Mouse (Mus musculus) spleen, adult 2 months (tissue): ENCODE data around the gene Exoc6b.

Source experiments
- CTCF ChIP-seq: fragments of 200-500 bp; IDR thresholded peaks from 2 replicates; pipeline ENCODE4 v1.5.1; 2011; ENCODE audit warnings: mild to moderate bottlenecking, inconsistent platforms; ENCODE audit not compliant: insufficient read depth, insufficient read length, insufficient replicate concordance; ENCODE audit errors: extremely low read depth
- POLR2A ChIP-seq: fragments of 200-500 bp; IDR thresholded peaks from 2 replicates; pipeline ENCODE4 v1.6.1; 2011; ENCODE audit warnings: low read depth, low read length, inconsistent platforms

DNA sequence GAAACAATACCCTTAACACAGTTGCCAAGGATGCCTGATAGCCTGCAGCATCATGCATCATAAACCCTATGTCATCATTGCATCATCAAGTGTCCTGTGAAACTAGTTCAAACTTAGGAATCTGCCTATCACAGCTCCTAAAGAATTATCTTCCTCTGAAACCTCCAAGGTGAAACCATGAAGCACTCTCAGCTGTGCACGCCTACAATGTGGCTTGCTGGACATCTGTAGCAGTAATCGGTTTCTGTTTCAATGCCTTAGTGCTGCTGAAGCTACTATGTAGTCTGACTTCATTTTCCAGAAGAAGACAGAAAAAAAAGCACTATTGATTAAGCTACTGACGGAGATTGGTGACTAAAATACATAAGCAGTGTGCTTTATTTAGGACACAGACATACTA, 107.5 kb downstream of the Exoc6b start:
- no peak for TF ChIP-seq CTCF
- no peak for TF ChIP-seq POLR2A
